Comparison of ENCODE assay signal across 32 mouse cellular contexts in the genomic region with DNA sequence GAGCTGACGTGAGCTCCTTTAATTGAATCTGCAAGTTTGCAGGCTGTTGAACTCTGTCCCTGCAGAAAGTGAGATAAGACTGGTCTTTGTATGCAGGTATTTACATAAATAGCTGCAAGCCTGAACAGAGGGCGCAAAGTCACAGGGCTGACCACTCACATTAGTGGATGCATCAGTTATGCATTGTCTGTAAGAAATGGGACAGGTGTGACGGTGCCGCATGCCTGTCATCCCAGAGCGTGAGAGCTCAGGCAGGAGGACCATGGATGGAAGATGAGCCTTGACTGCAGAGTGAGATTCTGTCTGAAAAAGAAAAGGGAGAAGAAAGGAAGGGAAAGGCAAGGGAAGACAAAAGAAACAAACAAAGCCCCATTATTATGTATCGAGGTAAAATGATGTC. TPM values are rescaled to one million over a fixed set of nuclear protein-coding genes. Genes with fewer than 3 reads are reported as not detected.
DNase-seq lines count a peak whose midpoint lies in the region; ATAC-seq and TF ChIP-seq lines count a peak whose summit lies in the region.
"Had no signal": no experiment of that assay in that cellular context is flagged by ENCODE, and none has a peak within 500 bp of the region (broad histone marks: within the 10 kb centered on the region; RNA-seq: fewer than 3 reads in every experiment).

No protein-coding gene starts in this region.

- WGBS in midbrain, embryonic 13.5 days: 56% methylated on average over 6 of the region's 6 CpGs
- 48% methylated on average over 6 of the region's 6 CpGs for WGBS in midbrain, postnatal 0 days
- 61% methylated on average over 6 of the region's 6 CpGs for WGBS in midbrain, embryonic 16.5 days
- WGBS in midbrain, embryonic 15.5 days: 55% methylated on average over 6 of the region's 6 CpGs
- 81% methylated on average over 6 of the region's 6 CpGs for WGBS in forebrain, embryonic 14.5 days

- no peak for TF ChIP-seq POLR2A in brain, embryonic 14.5 days (IDR thresholded peaks at IDR 0.05; ENCODE audit: borderline replicate concordance, extremely low read depth, insufficient read depth, insufficient read length, poor library complexity, severe bottlenecking)

- 0 out of 2 replicates have a peak, but pooled peaks have one; percentile 48 for ATAC-seq in midbrain, embryonic 13.5 days
- ATAC-seq in midbrain, postnatal 0 days (ENCODE audit: low FRiP score): no peak
- 0 out of 2 replicates have a peak, but pooled peaks have one; percentile 39 for ATAC-seq in midbrain, embryonic 16.5 days
- ATAC-seq in midbrain, embryonic 15.5 days (replicated peaks): no peak
- ATAC-seq in forebrain, embryonic 14.5 days: no peak
- ATAC-seq: activated CD4-positive, CD25-positive, alpha-beta regulatory T cell, adult 4 months; CD4-positive, CD25-positive, alpha-beta regulatory T cell, adult 4 months; forebrain, embryonic 15.5 days; Patski had no signal

- H3K4me3 ChIP-seq in gastrocnemius, adult 2 months: no peak overlapping the region
- H3K4me3 ChIP-seq in midbrain, embryonic 13.5 days (replicated peaks): no peak overlapping the region
- H3K4me3 ChIP-seq in midbrain, postnatal 0 days (ENCODE audit: low read depth, low read length): no peak overlapping the region
- H3K4me3 ChIP-seq in midbrain, embryonic 16.5 days (ENCODE audit: low read depth, low read length): no peak overlapping the region
- H3K4me3 ChIP-seq in midbrain, embryonic 15.5 days: no peak overlapping the region
- H3K4me3 ChIP-seq in forebrain, embryonic 14.5 days (ENCODE audit: low read depth, low read length): no peak overlapping the region
- H3K4me3 ChIP-seq: embryonic facial prominence, embryonic 13.5 days; embryonic facial prominence, embryonic 15.5 days; erythroblast, embryonic 14.5 days; forebrain, embryonic 10.5 days; forebrain, embryonic 12.5 days; forebrain, embryonic 15.5 days had no signal

- H3K4me2 ChIP-seq in midbrain, embryonic 13.5 days (replicated peaks): no peak overlapping the region
- H3K4me2 ChIP-seq in midbrain, postnatal 0 days (ENCODE audit: low read depth, low read length, poor library complexity, severe bottlenecking): no peak overlapping the region
- no peak overlapping the region for H3K4me2 ChIP-seq in midbrain, embryonic 16.5 days (ENCODE audit: low read length)
- H3K4me2 ChIP-seq in midbrain, embryonic 15.5 days: no peak overlapping the region
- H3K4me2 ChIP-seq in forebrain, embryonic 14.5 days (ENCODE audit: low read length): no peak overlapping the region
- H3K4me2 ChIP-seq: embryonic facial prominence, embryonic 13.5 days; embryonic facial prominence, embryonic 15.5 days; forebrain, embryonic 12.5 days; forebrain, embryonic 15.5 days had no signal

- H3K9ac ChIP-seq in midbrain, embryonic 13.5 days (replicated peaks): no peak overlapping the region
- no peak overlapping the region for H3K9ac ChIP-seq in midbrain, postnatal 0 days (replicated peaks; ENCODE audit: low read length, poor library complexity, severe bottlenecking)
- no peak overlapping the region for H3K9ac ChIP-seq in midbrain, embryonic 16.5 days (ENCODE audit: low read depth, low read length)
- no peak overlapping the region for H3K9ac ChIP-seq in midbrain, embryonic 15.5 days
- no peak overlapping the region for H3K9ac ChIP-seq in forebrain, embryonic 14.5 days (ENCODE audit: low read length)
- H3K9ac ChIP-seq: embryonic facial prominence, embryonic 13.5 days; embryonic facial prominence, embryonic 15.5 days; forebrain, embryonic 12.5 days; forebrain, embryonic 15.5 days had no signal

- H3K27me3 ChIP-seq in midbrain, embryonic 13.5 days: no peaks in the 10 kb centered on the region
- no peaks in the 10 kb centered on the region for H3K27me3 ChIP-seq in midbrain, postnatal 0 days (ENCODE audit: insufficient read depth, low read length)
- H3K27me3 ChIP-seq in midbrain, embryonic 16.5 days (ENCODE audit: control insufficient read depth, insufficient read depth, low read depth, low read length): no peaks in the 10 kb centered on the region
- H3K27me3 ChIP-seq in midbrain, embryonic 15.5 days (replicated peaks): no peaks in the 10 kb centered on the region
- no peaks in the 10 kb centered on the region for H3K27me3 ChIP-seq in forebrain, embryonic 14.5 days (replicated peaks; ENCODE audit: control insufficient read depth, insufficient read depth, low read length)
- H3K27me3 ChIP-seq: CH12.LX; embryonic facial prominence, embryonic 13.5 days; embryonic facial prominence, embryonic 15.5 days; forebrain, embryonic 12.5 days; forebrain, embryonic 15.5 days had no signal

- H3K4me1 ChIP-seq in midbrain, embryonic 13.5 days (replicated peaks): peaks cover 3% of the 10 kb centered on the region; the same call in 1 of the 2 replicates
- H3K4me1 ChIP-seq in midbrain, postnatal 0 days (ENCODE audit: insufficient read depth, low read length): no peaks in the 10 kb centered on the region
- no peaks in the 10 kb centered on the region for H3K4me1 ChIP-seq in midbrain, embryonic 16.5 days (ENCODE audit: control insufficient read depth, insufficient read depth, low read length)
- H3K4me1 ChIP-seq in midbrain, embryonic 15.5 days: 0 out of 2 replicates have a peak, but pooled peaks cover 4% of the 10 kb centered on the region
- H3K4me1 ChIP-seq in forebrain, embryonic 14.5 days (ENCODE audit: control insufficient read depth, insufficient read depth, low read length): no peaks in the 10 kb centered on the region
- H3K4me1 ChIP-seq: embryonic facial prominence, embryonic 13.5 days; embryonic facial prominence, embryonic 15.5 days; forebrain, embryonic 10.5 days; forebrain, embryonic 12.5 days; forebrain, embryonic 15.5 days had no signal

- H3K36me3 ChIP-seq in midbrain, embryonic 13.5 days: no peaks in the 10 kb centered on the region
- H3K36me3 ChIP-seq in midbrain, postnatal 0 days (ENCODE audit: insufficient read depth, low read length): no peaks in the 10 kb centered on the region
- no peaks in the 10 kb centered on the region for H3K36me3 ChIP-seq in midbrain, embryonic 16.5 days (ENCODE audit: control insufficient read depth, insufficient read depth, low read length)
- H3K36me3 ChIP-seq in midbrain, embryonic 15.5 days (replicated peaks): no peaks in the 10 kb centered on the region
- H3K36me3 ChIP-seq in forebrain, embryonic 14.5 days (ENCODE audit: control insufficient read depth, insufficient read depth, low read length): no peaks in the 10 kb centered on the region
- H3K36me3 ChIP-seq: embryonic facial prominence, embryonic 13.5 days; embryonic facial prominence, embryonic 15.5 days; forebrain, embryonic 10.5 days; forebrain, embryonic 12.5 days; forebrain, embryonic 15.5 days; G1E had no signal

- intact Hi-C loops in gastrocnemius, adult 2 months (cut with DNase I): no loop called here

- no peaks in the 10 kb centered on the region for H3K9me3 ChIP-seq in midbrain, embryonic 13.5 days
- H3K9me3 ChIP-seq in midbrain, postnatal 0 days (ENCODE audit: low read length): no peaks in the 10 kb centered on the region
- no peaks in the 10 kb centered on the region for H3K9me3 ChIP-seq in midbrain, embryonic 16.5 days (replicated peaks; ENCODE audit: control insufficient read depth, low read length, poor library complexity, severe bottlenecking)
- no peaks in the 10 kb centered on the region for H3K9me3 ChIP-seq in midbrain, embryonic 15.5 days
- no peaks in the 10 kb centered on the region for H3K9me3 ChIP-seq in forebrain, embryonic 14.5 days (replicated peaks; ENCODE audit: control insufficient read depth, low read length)
- H3K9me3 ChIP-seq: embryonic facial prominence, embryonic 13.5 days; embryonic facial prominence, embryonic 15.5 days; forebrain, embryonic 10.5 days; forebrain, embryonic 12.5 days; forebrain, embryonic 15.5 days had no signal

- peak overlapping the region; percentile 35; the same call in 1 of the 2 replicates for H3K27ac ChIP-seq in gastrocnemius, adult 2 months
- no peak overlapping the region for H3K27ac ChIP-seq in midbrain, embryonic 13.5 days
- no peak overlapping the region for H3K27ac ChIP-seq in midbrain, postnatal 0 days (ENCODE audit: low read depth, low read length)
- H3K27ac ChIP-seq in midbrain, embryonic 16.5 days (ENCODE audit: low read length): no peak overlapping the region
- no peak overlapping the region for H3K27ac ChIP-seq in midbrain, embryonic 15.5 days
- H3K27ac ChIP-seq in forebrain, embryonic 14.5 days (ENCODE audit: low read depth, low read length): no peak overlapping the region
- H3K27ac ChIP-seq: embryonic facial prominence, embryonic 13.5 days; embryonic facial prominence, embryonic 15.5 days; forebrain, embryonic 10.5 days; forebrain, embryonic 12.5 days; forebrain, embryonic 15.5 days had no signal

- DNase-seq in gastrocnemius, adult 2 months: no peak
- no peak for DNase-seq in gastrocnemius, postnatal 25 days
- DNase-seq in midbrain, postnatal 0 days (ENCODE audit: low spot score): no peak
- DNase-seq in brain, embryonic 14.5 days (ENCODE audit: low read depth): peak; percentile 37
- no peak for DNase-seq in forebrain, embryonic 14.5 days (ENCODE audit: low spot score)
- DNase-seq: adrenal gland, adult 8-10 months; adrenal gland, postnatal 14 days; adrenal gland, postnatal 36 days; B cell, adult 2 months; cerebellum, adult 11 months; cerebellum, adult 18-20 months; cerebellum, adult 8-10 months; cerebellum, adult 9-11 months; cerebellum, postnatal 14 days; cerebellum, postnatal 36 days; embryo, embryonic 11 days had no signal

- no peak for TF ChIP-seq CTCF in gastrocnemius, adult 2 months (IDR thresholded peaks at IDR 0.05)
- no peak for TF ChIP-seq CTCF in midbrain, postnatal 0 days (IDR thresholded peaks at IDR 0.05)
- TF ChIP-seq CTCF in brain, embryonic 14.5 days (IDR thresholded peaks at IDR 0.05; ENCODE audit: borderline replicate concordance, extremely low read depth, insufficient read depth, insufficient read length): no peak

RNA-seq across cellular contexts. Expression of a gene that starts 36.2 kb away (rescaled TPM):
- total RNA-seq in gastrocnemius, adult 2 months (2021): 1,000 to 10,000 TPM; 1,238 to 3,712 TPM
- 1,000 to 10,000 TPM; 1,544 to 1,819 TPM for total RNA-seq in gastrocnemius, postnatal 25 days (2021)
- not detected in 2 replicates for polyA plus RNA-seq in midbrain, embryonic 13.5 days (2015; fragmentation: Nextera tagmentation; extraction: Ambion mirVana)
- 0.33 and 0.55 TPM in 2 replicates for total RNA-seq in midbrain, postnatal 0 days (2014; rRNA removed)
- polyA plus RNA-seq in midbrain, postnatal 0 days (2015; fragmentation: Nextera tagmentation; extraction: Ambion mirVana): 0.15 and 0.20 TPM in 2 replicates
- polyA plus RNA-seq in midbrain, embryonic 16.5 days (2015; fragmentation: Nextera tagmentation; extraction: Ambion mirVana): 0.14 and 0.25 TPM in 2 replicates
- polyA plus RNA-seq in midbrain, embryonic 15.5 days (2015; fragmentation: Nextera tagmentation; extraction: Ambion mirVana): 0.08 and 0.25 TPM in 2 replicates
- polyA plus RNA-seq in brain, embryonic 14.5 days (2012; rRNA removed): 0.08 TPM in 1 of 2 replicates, not detected in the other
- polyA plus RNA-seq in forebrain, embryonic 14.5 days (2014; fragmentation: Nextera tagmentation; extraction: Ambion mirVana): 0.06 TPM in 1 of 2 replicates, not detected in the other
- total RNA-seq: adrenal gland, adult 8-10 months; adrenal gland, postnatal 14 days; common myeloid progenitor, adult 5-6 weeks had no signal
- polyA plus RNA-seq: activated CD4-positive, CD25-positive, alpha-beta regulatory T cell, adult 4 months; CD4-positive, CD25-positive, alpha-beta regulatory T cell, adult 4 months; embryonic facial prominence, embryonic 11.5 days; erythroblast, embryonic 14.5 days; forebrain, embryonic 10.5 days; forebrain, embryonic 15.5 days; G1E; Patski had no signal

RNA-seq across cellular contexts. Expression of a gene that starts 56.6 kb away (rescaled TPM):
- 10 to 100 TPM in 1 of 2 experiments, 1 to 10 TPM in 1; 7.8 to 15.3 TPM for total RNA-seq in gastrocnemius, adult 2 months (2021)
- total RNA-seq in gastrocnemius, postnatal 25 days (2021): 10 to 100 TPM; 11.9 to 13.1 TPM
- polyA plus RNA-seq in midbrain, embryonic 13.5 days (2015; fragmentation: Nextera tagmentation; extraction: Ambion mirVana): 0.35 and 0.39 TPM in 2 replicates
- 0.24 and 1.2 TPM in 2 replicates for total RNA-seq in midbrain, postnatal 0 days (2014; rRNA removed)
- 0.13 and 0.25 TPM in 2 replicates for polyA plus RNA-seq in midbrain, postnatal 0 days (2015; fragmentation: Nextera tagmentation; extraction: Ambion mirVana)
- polyA plus RNA-seq in midbrain, embryonic 16.5 days (2015; fragmentation: Nextera tagmentation; extraction: Ambion mirVana): 0.14 and 0.22 TPM in 2 replicates
- 0.15 and 0.22 TPM in 2 replicates for polyA plus RNA-seq in midbrain, embryonic 15.5 days (2015; fragmentation: Nextera tagmentation; extraction: Ambion mirVana)
- polyA plus RNA-seq in brain, embryonic 14.5 days (2012; rRNA removed): 1.2 and 1.4 TPM in 2 replicates
- polyA plus RNA-seq in forebrain, embryonic 14.5 days (2014; fragmentation: Nextera tagmentation; extraction: Ambion mirVana): 0.04 and 0.06 TPM in 2 replicates
- total RNA-seq: common myeloid progenitor, adult 5-6 weeks; G1E had no signal
- polyA plus RNA-seq: erythroblast, embryonic 14.5 days; G1E had no signal

Comparison
In these comparisons a context has a peak if more than half of its experiments do, and no peak if none do; other contexts are left out.
1. ATAC-seq: peak in midbrain, embryonic 13.5 days (single experiment) and midbrain, embryonic 16.5 days (single experiment); none in midbrain, postnatal 0 days (single experiment), midbrain, embryonic 15.5 days (single experiment) and forebrain, embryonic 14.5 days (single experiment).